Mouse (Mus musculus): Measurements from ENCODE around the gene Rab3b. TPM values are rescaled to one million over a fixed set of nuclear protein-coding genes. Genes with fewer than 3 reads are reported as not detected.
"Not testable (repeated sequence)": the region's sequence is repeated elsewhere in the genome, so short reads cannot be mapped to it uniquely, and the experiment has no call there.

The Rab3b gene
- total RNA-seq, 2 experiments from 2014 or later = 0.24 to 1.1 TPM

GRCm38 (mm10) chr4:108883815-108884214, 5.0 kb downstream of the Rab3b start:
- no peak for DNase-seq
- intact Hi-C loops (cut with DNase I) = no loop called here

DNA sequence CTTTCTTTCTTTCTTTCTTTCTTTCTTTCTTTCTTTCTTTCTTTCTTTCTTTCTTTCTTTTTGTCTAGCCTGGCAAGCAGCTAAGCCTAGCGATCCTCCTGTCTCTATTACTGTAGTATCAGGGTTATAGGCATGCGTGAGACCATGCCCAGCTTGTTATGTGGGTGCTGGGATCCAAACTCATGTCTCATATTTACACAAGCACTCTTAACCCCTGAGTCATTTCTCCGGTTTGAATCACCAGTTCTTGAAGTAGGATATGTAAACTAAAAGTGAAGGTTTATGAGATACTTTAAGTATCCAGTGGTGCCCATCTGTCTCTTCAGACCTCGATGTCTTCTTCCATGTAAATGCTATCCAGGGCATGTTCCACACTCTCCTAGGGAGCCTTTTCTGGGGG, 8.6 kb downstream of the Rab3b start:
- intact Hi-C loops (cut with DNase I) = no loop called here
- no peak for DNase-seq

DNA sequence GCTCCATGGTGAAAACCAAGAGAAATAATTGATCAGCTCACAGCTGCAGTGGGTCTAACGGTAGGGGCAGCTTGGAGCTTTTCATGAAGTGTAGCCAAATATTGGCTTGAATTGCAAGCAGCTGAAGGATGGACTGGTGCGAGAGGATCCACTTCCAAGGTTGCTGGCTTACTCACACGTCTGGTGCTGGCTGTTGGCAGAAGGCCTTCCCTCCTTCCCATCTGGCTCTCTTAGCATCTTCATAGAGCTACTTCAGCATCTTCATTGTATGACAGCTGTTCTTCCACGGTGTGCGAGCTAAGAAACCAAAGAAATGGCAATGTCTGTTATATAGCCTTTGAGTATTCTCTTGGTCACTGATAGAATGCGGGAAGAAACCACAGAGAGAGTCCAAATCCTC, 12.0 kb downstream of the Rab3b start:
- no peak for DNase-seq

GRCm38 (mm10) chr4:108900421-108900820, 21.6 kb downstream of the Rab3b start:
- intact Hi-C loops (cut with DNase I) = no loop called here
- no peak for DNase-seq

More for the DNA sequence above, 12.0 kb downstream of the Rab3b start:
- intact Hi-C loops (cut with DNase I) = no loop called here

DNA sequence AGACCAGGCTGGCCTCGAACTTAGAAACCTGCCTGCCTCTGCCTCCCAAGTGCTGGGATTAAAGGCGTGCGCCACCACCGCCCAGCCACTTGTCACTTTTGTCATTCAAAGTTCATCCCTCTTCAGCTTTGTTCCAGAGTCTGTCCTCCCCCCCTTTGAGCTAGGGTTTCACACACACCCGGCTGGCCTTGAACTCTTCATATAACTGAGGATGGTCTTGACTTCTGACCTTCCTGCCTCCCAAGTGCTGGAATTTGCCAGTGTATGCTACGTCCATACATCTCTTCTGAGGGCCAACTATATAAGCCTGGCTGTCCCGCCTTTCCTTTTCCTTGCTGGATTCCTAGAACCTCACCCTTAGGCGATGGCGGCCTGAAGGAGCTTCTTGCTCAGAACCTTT, 24.0 kb downstream of the Rab3b start:
- intact Hi-C loops (cut with DNase I) = no loop called here
- no peak for DNase-seq

DNA sequence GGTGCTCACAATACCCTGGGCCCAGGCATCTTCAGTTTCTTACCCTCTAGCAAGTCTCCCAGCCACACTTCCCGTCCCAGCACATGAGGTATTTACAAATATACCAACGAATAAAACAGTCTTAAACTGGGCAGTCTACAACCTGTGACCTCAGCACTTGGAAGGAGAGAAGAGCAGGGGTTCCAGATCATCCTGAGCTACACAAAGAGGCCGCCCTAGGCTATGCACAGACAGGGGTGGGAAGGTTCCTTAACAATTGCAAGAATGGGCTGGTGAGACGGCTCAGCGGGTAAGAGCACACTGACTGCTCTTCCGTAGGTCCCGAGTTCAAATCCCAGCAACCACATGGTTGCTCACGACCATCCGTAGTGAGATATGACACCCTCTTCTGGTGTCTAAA, 24.5 kb downstream of the Rab3b start:
- intact Hi-C loops (cut with DNase I) = no loop called here
- DNase-seq = no peak

GRCm38 (mm10) chr4:108904076-108904475, 25.2 kb downstream of the Rab3b start:
- no peak for DNase-seq
- intact Hi-C loops (cut with DNase I) = no loop called here

DNA sequence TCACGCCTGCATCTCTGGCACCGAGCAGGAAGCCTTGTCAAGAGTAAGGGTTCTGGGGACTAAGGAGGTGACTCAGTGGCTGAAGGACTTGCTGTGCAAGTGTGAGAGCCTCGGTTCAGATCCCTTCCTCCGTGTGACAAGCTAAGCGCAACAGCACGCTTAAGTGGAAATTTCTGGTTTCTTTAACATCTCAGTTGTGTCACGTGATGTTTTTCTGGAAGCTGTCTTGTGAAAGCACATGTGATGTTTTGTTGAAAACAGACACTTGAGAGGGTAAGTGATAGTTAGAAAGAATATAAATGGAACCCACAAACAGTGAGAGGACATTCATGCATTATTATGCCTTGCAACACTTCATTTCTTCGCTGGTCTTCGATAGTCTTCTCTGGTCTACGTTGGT, 25.9 kb downstream of the Rab3b start:
- DNase-seq = no peak
- intact Hi-C loops (cut with DNase I) = no loop called here

DNA sequence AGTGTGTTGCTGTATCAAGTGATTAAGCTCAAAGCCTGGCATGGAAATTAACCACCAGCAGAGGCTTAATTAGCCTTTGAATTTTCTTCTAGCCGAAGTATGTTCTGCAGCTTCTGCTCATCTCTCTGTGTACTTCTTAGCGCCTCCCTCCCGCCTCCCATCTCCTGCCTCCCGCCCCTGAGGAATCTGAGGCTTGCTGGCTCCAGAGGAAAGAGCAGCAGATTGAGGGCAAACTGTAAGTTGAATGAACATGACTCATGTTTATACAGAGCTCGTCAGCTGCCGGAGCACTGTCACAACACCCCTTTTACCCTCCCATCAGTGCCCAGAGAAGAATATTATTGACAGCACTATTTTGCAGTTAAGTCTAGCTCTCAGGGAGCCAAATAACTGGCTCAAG, 27.0 kb downstream of the Rab3b start:
- DNase-seq = no peak
- intact Hi-C loops (cut with DNase I) = no loop called here

GRCm38 (mm10) chr4:108907475-108907874, 28.6 kb downstream of the Rab3b start:
- intact Hi-C loops (cut with DNase I) = no loop called here
- no peak for DNase-seq

DNA sequence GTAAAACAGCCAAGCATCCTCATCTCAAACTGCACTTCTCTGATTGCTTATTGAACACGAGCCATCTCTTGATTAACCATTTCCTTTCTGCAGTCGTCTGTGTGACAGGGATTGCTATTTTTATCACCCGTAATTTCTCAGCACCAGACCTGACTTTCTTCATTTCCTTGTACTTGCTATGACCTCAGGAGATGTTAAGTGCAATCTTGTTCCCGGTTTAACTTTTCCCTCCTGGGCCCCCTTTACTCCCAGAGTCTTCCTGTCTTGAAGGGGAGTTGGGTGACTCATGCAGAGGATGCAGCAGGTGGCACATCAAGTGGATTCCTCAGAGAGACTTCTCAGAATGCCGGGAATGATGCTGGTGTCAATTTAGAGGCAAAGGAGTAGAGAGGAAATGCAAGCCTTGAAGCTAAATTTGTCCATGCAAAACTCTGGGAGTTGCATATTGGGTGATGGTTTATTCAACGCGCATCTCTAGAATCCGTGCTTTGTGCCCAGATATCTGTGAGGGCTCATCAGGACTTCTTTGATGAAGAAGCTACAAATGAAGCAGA, 31.1 kb downstream of the Rab3b start:
- no peak for DNase-seq
- intact Hi-C loops (cut with DNase I) = no loop called here

DNA sequence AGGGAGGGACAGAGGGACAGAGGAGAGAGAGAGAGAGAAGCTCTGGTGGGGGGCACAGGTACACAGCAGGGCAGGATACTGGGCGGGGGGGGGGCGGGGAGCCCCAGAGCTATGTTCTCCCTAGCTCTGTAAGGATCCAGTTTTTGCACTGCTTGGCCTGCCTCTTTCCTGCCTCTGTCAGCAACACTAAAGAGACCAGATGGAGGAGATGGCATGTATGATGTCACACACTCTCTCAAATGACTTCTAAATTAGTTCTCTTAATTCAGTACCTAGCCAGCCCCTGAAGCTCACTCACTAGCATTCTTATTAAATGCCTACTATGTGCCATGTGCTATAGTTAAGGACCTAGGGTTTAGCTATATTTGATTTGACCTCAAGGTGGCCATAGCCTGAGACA, 33.0 kb downstream of the Rab3b start:
- intact Hi-C loops (cut with DNase I) = no loop called here
- no peak for DNase-seq

- intact Hi-C loops (cut with DNase I) = no loop called here
- DNase-seq = no peak
Observed at GRCm38 (mm10) chr4:108913180-108913579, 34.3 kb downstream of the Rab3b start.

DNA sequence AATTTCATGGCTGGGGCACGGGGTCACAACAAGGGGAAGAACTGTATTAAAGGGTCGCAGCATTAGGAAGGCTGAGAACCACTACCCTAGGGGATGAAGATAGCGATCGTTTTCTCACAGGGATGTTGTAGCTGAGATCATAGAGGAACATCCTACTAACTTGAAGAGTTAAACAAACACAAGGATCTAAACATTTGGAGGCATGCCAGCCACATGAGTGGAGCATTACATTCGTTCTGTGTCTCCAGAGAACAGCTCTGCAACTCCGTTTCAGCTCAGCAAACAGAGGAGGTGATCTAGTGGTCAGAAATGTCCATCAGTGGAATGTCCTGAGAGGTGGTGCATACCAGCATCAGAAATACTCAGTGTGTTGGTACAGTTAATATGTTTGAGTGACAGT, 35.5 kb downstream of the Rab3b start:
- DNase-seq = no peak
- intact Hi-C loops (cut with DNase I) = no loop called here

DNA sequence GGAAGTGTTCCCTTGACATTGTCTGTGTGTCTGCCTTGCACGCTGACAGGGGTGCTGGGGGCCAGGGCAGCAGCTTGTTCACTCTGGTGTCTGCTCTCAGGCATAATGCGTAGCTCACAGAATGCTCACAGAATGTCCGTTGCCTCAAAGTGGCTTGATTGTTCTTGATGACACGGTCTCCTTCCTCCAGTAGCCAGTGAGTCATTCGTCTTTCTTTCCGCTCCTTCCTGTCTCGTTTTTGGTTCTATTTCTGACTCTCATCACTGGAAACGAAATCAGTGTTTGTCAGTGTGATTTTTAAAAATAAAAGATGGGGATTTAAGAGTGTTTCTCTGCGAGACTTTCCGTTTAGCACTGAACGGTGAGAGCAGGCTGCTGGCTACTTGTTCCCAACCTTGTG, 36.2 kb downstream of the Rab3b start:
- intact Hi-C loops (cut with DNase I) = no loop called here
- no peak for DNase-seq

DNA sequence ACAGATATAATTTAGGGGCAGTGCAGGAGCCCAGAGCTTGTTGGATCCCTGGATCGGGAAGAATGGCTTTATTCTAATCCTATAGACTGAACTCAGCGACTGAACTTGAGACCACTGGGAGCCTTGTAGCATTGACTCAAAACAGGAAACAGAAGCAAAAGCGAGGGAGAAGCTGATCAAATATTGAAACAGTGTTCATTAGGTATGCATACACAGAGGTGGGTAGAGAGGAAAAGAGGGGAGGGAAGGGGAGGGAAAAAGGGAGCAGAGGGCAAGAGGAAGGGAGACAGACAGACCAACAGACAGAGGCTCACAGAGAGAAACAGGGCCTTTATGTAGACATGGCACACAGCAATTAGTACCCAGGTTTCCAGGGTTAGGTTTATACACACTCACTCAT, 38.8 kb downstream of the Rab3b start:
- intact Hi-C loops (cut with DNase I) = no loop called here
- no peak for DNase-seq

GRCm38 (mm10) chr4:108927945-108928344, 49.1 kb downstream of the Rab3b start:
- intact Hi-C loops (cut with DNase I) = not testable (repeated sequence)

DNA sequence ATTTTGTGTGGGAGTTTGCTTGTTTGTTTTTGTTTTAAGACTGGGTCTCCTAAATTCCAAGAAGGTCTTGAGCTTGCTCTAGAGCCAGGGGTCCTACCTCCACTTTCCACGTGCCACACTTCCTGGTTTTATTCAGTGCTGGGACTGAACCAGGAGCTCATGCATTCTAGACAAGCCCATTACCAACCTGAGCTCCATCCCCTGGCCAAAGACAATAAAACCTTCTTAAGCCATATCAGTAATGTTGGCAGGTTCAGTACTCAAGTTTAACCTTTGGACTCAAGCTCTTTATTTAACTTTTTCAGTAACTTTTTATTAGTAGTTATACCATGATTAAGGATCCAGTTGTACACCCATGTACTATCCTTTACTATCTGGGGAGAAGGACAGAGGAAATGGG, 54.3 kb downstream of the Rab3b start:
- DNase-seq = no peak
- intact Hi-C loops (cut with DNase I) = no loop called here

More at GRCm38 (mm10) chr4:108927945-108928344, 49.1 kb downstream of the Rab3b start:
- not testable (repeated sequence) for DNase-seq

- intact Hi-C loops (cut with DNase I) = no loop called here
- no peak for DNase-seq
Observed at GRCm38 (mm10) chr4:108934856-108935255, 56.0 kb downstream of the Rab3b start.

GRCm38 (mm10) chr4:108937848-108938771, 59.2 kb downstream of the Rab3b start:
- intact Hi-C loops (cut with DNase I) = no loop called here
- no peak for DNase-seq

GRCm38 (mm10) chr4:108940681-108941473, 62.0 kb downstream of the Rab3b start:
- DNase-seq = no peak

More at GRCm38 (mm10) chr4:108940681-108941473, 62.0 kb downstream of the Rab3b start:
- intact Hi-C loops (cut with DNase I) = no loop called here
